Mouse (Mus musculus) myocyte (in vitro differentiated cells): ENCODE data around the gene Pde8b.

Experiments
- POLR2A ChIP-seq: IDR thresholded peaks from one replicate; pipeline ENCODE4 v1.6.1; 2011; ENCODE audit warnings: low read depth, mild to moderate bottlenecking, control low read depth, moderate library complexity; ENCODE audit not compliant: insufficient read length
- USF1 ChIP-seq: IDR thresholded peaks from one replicate; pipeline ENCODE4 v1.6.1; 2011; ENCODE audit warnings: low read depth, mild to moderate bottlenecking, control low read depth, moderate library complexity

DNA sequence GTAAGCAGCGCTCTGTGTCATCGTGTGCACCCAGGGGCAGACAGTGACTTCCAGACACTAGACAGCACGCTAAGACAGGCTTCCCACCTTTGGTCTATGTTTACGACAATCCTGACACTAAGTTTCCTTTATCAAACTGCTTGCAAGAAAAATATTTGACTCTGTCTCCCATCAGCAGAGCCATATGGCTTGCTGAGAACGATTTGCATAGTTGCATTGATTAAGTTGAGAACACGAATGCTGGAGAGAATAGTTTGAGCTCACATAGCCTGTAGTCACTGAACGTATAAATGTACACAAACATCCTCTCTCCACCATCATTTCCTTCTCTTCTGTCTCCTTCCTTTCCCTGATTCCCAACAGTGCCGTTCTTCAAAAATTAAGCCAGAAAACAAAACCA lies 49.3 kb downstream of the Pde8b start:
- TF ChIP-seq USF1: no peak
- no peak for TF ChIP-seq POLR2A
